Mouse (Mus musculus) liver, embryonic 14.5 days (tissue): ENCODE measurements at regions not wholly inside any gene's neighbourhood (a gene's known extent, or its start where the extent isn't known, plus 50 kb on each side); places are given as distances from the start of the nearest gene placed in this dataset.

Experiments used
- ATAC-seq: fragments of 200-750 bp; cut with Nextera tagmentation; 2 replicates; pipeline ENCODE4 v1.8.0; 2017; ENCODE audit warnings: moderate number of reproducible peaks, mild to moderate bottlenecking, moderate library complexity; ENCODE audit not compliant: insufficient read depth
- DNase-seq, 3 experiments: peaks; one replicate each; pipeline ENCODE4 v3.0.0-alpha.2; 2012 to 2013; ENCODE audit warnings: low read depth in 3 of 3, low spot score in 3 of 3
- H3K27ac ChIP-seq: fragments of 300-500 bp; sonication (generic); 2 replicates; pipeline ENCODE4 v1.5.1; 2014; ENCODE audit warnings: moderate library complexity, mild to moderate bottlenecking, control low read depth, inconsistent platforms
- H3K27me3 ChIP-seq: fragments of 300-500 bp; sonication (generic); 2 replicates; pipeline ENCODE4 v1.6.1; 2014; ENCODE audit warnings: mild to moderate bottlenecking, low read length, moderate library complexity; ENCODE audit not compliant: control insufficient read depth, insufficient read depth
- H3K36me3 ChIP-seq: fragments of 300-500 bp; sonication (generic); replicated peaks from 2 replicates; pipeline ENCODE4 v1.6.1; 2014; ENCODE audit warnings: low read depth; ENCODE audit not compliant: control insufficient read depth, insufficient read depth
- H3K4me1 ChIP-seq, 2 experiments: fragments of 200-500 bp in 1 of 2; fragments of 300-500 bp in 1 of 2; sonication (generic) in 1 of 2; replicated peaks; 2 replicates each; pipeline ENCODE4 v1.6.1; 2012 to 2014; ENCODE audit warnings: antibody characterized with exemption in 1 of 2, inconsistent platforms in 1 of 2, low read length in 1 of 2; ENCODE audit not compliant: control insufficient read depth in 2 of 2, insufficient read depth in 2 of 2
- H3K4me2 ChIP-seq: fragments of 300-500 bp; sonication (generic); 2 replicates; pipeline ENCODE4 v1.6.1; 2014; ENCODE audit warnings: low read depth, mild to moderate bottlenecking, control low read depth, moderate library complexity
- H3K4me3 ChIP-seq, 2 experiments: fragments of 200-500 bp in 1 of 2; fragments of 300-500 bp in 1 of 2; sonication (generic) in 1 of 2; 2 replicates each; pipeline ENCODE4 v1.5.1; 2012 to 2014; ENCODE audit warnings: low read depth in 2 of 2, low read length in 2 of 2, mild to moderate bottlenecking in 2 of 2, control low read depth in 1 of 2, inconsistent platforms in 1 of 2, moderate library complexity in 1 of 2; ENCODE audit not compliant: insufficient read depth in 1 of 2
- H3K9ac ChIP-seq: fragments of 300-500 bp; sonication (generic); replicated peaks from 2 replicates; pipeline ENCODE4 v1.6.1; 2014; ENCODE audit warnings: mild to moderate bottlenecking, control low read depth, moderate library complexity
- H3K9me3 ChIP-seq: fragments of 300-500 bp; sonication (generic); 2 replicates; pipeline ENCODE4 v1.6.1; 2016; ENCODE audit warnings: low read length, mixed read lengths; ENCODE audit not compliant: control insufficient read depth
- CTCF ChIP-seq: IDR thresholded peaks from 2 replicates; pipeline ENCODE4 v1.5.1; 2016; ENCODE audit warnings: antibody characterized with exemption, low read depth, control low read depth
- EP300 ChIP-seq: IDR thresholded peaks from 2 replicates; pipeline ENCODE4 v1.6.1; 2016; ENCODE audit warnings: antibody characterized with exemption, low read depth
- WGBS: fragments of 180-500 bp; shearing (Covaris S2); extraction: QIAGEN DNeasy Blood & Tissue Kit; methylation state at CpG from one replicate; pipeline ENCODE4 v1.1.7; 2014; ENCODE audit not compliant: insufficient replicate concordance; 5-methylcytosine and 5-hydroxymethylcytosine counted together

- Histone ChIP-seq H3K36me3 (no peaks in the 10 kb centered on the region), H3K27me3 (no peaks in the 10 kb centered on the region), H3K9me3 (no peaks in the 10 kb centered on the region), H3K4me1 (peaks cover 2 to 14% of the 10 kb centered on the region in 2 experiments; a peak in 3 of 4 replicates), H3K4me2 (no peak overlapping the region), H3K4me3 (no peak overlapping the region), H3K27ac (no peak overlapping the region), H3K9ac (no peak overlapping the region)
- DNase-seq (peak in 2 of 3 experiments; percentile 65 to 69), ATAC-seq (peak; percentile 60; the same call in 1 of the 2 replicates)
- 21% methylated on average over 6 of the region's 6 CpGs for WGBS
- no peak for TF ChIP-seq CTCF
- TF ChIP-seq EP300: peak; percentile 26; the same call in 1 of the 2 replicates
These were observed 128.9 kb upstream of the Lemd2 start for GRCm38 (mm10) chr17:27333141-27333540.

DNA sequence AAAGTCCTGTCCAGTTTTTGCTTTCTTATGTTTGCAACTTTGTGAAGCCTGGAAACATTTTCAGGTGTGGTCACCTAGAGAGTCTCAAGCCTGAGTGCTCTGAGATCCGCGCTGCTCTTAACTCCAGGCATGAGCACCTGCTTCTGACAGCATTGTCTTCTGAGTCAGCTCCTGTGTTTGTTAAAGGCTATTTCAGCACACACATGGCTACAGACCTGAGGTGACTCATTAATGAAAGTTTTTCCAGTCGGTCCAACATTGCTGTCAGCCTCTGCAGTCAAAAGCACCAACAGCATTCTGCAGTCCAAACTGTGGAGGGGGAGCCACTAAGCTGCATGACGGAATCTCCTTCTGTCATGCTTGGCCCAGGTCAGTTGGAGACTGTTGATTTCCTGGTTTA is 127.8 kb upstream of the Lemd2 start:
- Histone ChIP-seq H3K9me3 (no peaks in the 10 kb centered on the region), H3K4me1 (peaks cover 2 to 14% of the 10 kb centered on the region in 2 experiments; a peak in 3 of 4 replicates), H3K4me2 (no peak overlapping the region), H3K4me3 (no peak overlapping the region), H3K36me3 (no peaks in the 10 kb centered on the region), H3K9ac (no peak overlapping the region), H3K27me3 (no peaks in the 10 kb centered on the region), H3K27ac (no peak overlapping the region)
- WGBS: 67% methylated on average over 4 of the region's 4 CpGs
- DNase-seq (no peak), ATAC-seq (no peak)
- TF ChIP-seq CTCF (no peak), EP300 (no peak)

DNA sequence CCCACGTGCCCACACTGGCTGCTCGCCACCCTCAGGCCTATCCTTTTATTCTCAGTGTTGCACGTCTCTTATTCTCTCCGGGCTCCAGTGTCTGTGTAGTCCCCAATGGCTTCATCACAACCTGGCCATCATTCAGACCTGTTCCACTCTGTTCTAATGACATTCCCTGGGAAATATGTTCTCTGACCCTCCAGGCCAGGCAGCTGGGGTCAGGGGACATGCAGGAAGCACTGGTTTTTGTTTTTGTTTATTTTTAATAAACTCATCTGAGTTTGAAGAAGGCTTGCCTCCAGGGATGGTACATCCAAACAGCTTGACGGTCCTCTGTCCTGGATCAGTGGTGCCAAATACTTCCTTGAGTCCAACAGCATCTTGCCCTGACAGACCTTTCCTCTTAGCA is 127.4 kb upstream of the Lemd2 start:
- Histone ChIP-seq H3K4me3 (no peak overlapping the region), H3K36me3 (no peaks in the 10 kb centered on the region), H3K9me3 (no peaks in the 10 kb centered on the region), H3K4me2 (no peak overlapping the region), H3K27me3 (no peaks in the 10 kb centered on the region), H3K4me1 (peaks cover 2 to 14% of the 10 kb centered on the region in 2 experiments; a peak in 3 of 4 replicates), H3K9ac (no peak overlapping the region), H3K27ac (no peak overlapping the region)
- TF ChIP-seq EP300 (no peak), CTCF (no peak)
- DNase-seq: no peak
- no peak for ATAC-seq
- 76% methylated on average over 5 of the region's 5 CpGs for WGBS

DNA sequence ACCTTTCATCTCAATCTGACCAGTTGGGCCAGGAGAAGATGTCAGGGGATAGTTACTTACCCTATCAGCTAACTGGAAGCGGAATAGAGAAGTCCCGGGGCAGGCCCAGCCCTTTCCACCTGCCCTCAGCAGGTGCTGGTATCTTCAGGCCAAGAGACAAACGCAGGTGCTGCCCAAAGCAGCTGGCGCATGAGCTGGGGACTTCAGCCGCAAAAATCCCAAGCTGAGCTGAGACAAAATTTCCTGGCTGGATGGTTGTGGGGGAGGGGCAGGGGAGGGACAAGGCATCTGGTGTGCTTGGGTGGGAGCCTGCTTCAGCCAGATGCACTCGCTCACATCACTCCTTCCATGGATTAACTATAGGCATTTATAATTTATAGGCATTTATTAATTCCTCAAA is 125.5 kb upstream of the Lemd2 start:
- Histone ChIP-seq H3K36me3 (no peaks in the 10 kb centered on the region), H3K4me1 (peaks cover 2 to 14% of the 10 kb centered on the region in 2 experiments; a peak in 3 of 4 replicates), H3K4me3 (no peak overlapping the region), H3K9me3 (no peaks in the 10 kb centered on the region), H3K27ac (no peak overlapping the region), H3K9ac (no peak overlapping the region), H3K27me3 (no peaks in the 10 kb centered on the region), H3K4me2 (no peak overlapping the region)
- WGBS: 68% methylated on average over 6 of the region's 6 CpGs
- TF ChIP-seq EP300 (no peak), CTCF (no peak)
- DNase-seq: no peak
- ATAC-seq: no peak

DNA sequence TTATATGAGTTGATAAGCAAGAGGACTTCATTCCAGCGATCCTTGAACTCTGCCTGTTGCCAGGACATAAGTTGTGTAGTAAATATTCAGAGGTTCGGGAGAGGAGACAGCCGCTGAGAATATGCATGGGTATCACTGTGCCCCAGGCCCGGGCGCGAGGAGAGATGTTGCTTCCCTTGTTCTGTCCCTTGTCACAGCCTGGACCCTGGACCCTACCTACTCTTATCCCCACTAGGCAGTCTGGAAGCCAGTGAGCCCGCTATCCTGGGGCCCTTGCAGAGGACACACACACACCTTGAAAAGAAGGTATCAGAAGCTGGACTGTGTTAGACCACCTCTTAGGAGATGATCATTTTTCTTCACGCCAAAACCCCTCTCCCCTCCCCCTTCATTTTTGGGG is 124.9 kb upstream of the Lemd2 start:
- no peak for DNase-seq
- H3K4me2 ChIP-seq: no peak overlapping the region
- H3K4me1 ChIP-seq: peaks cover 2 to 18% of the 10 kb centered on the region in 2 experiments; a peak in 3 of 4 replicates
- H3K27ac ChIP-seq: no peak overlapping the region
- no peak overlapping the region for H3K4me3 ChIP-seq
- 74% methylated on average over 8 of the region's 8 CpGs for WGBS
- no peak overlapping the region for H3K9ac ChIP-seq
- TF ChIP-seq CTCF: no peak
- TF ChIP-seq EP300: no peak
- ATAC-seq: no peak
- H3K27me3 ChIP-seq: no peaks in the 10 kb centered on the region
- H3K36me3 ChIP-seq: no peaks in the 10 kb centered on the region
- no peaks in the 10 kb centered on the region for H3K9me3 ChIP-seq
